Mouse (Mus musculus) testis, adult 2 months (tissue): ENCODE results near the gene Adra1d. TPM values are rescaled to one million over a fixed set of nuclear protein-coding genes. Genes with fewer than 3 reads are reported as not detected.

Experiments used
- H3K27ac ChIP-seq: fragments of 200-500 bp; 2 replicates; pipeline ENCODE4 v1.5.1; 2012; ENCODE audit warnings: low read depth, low read length; ENCODE audit not compliant: control insufficient read depth, insufficient read depth
- H3K27me3 ChIP-seq: fragments of 200-500 bp; 2 replicates; pipeline ENCODE4 v1.6.1; 2012; ENCODE audit warnings: mild to moderate bottlenecking, low read length, moderate library complexity; ENCODE audit not compliant: control insufficient read depth, insufficient read depth
- H3K36me3 ChIP-seq: fragments of 200-500 bp; 2 replicates; pipeline ENCODE4 v1.6.1; 2012; ENCODE audit warnings: mild to moderate bottlenecking, low read length; ENCODE audit not compliant: control insufficient read depth, insufficient read depth
- H3K4me1 ChIP-seq: fragments of 200-500 bp; 2 replicates; pipeline ENCODE4 v1.6.1; 2012; ENCODE audit warnings: low read length; ENCODE audit not compliant: control insufficient read depth, insufficient read depth
- H3K4me3 ChIP-seq: fragments of 200-500 bp; 2 replicates; pipeline ENCODE4 v1.5.1; 2012; ENCODE audit warnings: low read depth, mild to moderate bottlenecking, low read length, moderate library complexity, mixed read lengths; ENCODE audit not compliant: control insufficient read depth
- CTCF ChIP-seq: fragments of 200-500 bp; IDR thresholded peaks from 2 replicates; pipeline ENCODE4 v1.5.1; 2012; ENCODE audit warnings: low read depth, mild to moderate bottlenecking, inconsistent platforms, low read length, moderate library complexity; ENCODE audit not compliant: control insufficient read depth, insufficient read depth, insufficient replicate concordance
- POLR2A ChIP-seq: fragments of 200-500 bp; IDR thresholded peaks from 2 replicates; pipeline ENCODE4 v1.6.1; 2012; ENCODE audit warnings: low read depth, mild to moderate bottlenecking, inconsistent platforms, low read length, moderate library complexity; ENCODE audit not compliant: control insufficient read depth
- polyA plus RNA-seq: library from polyadenylated mRNA; depleted of rRNA; stranded (reverse); fragments of >200 nt; gene quantifications from 2 replicates; pipeline ENCODE4 v1.2.3, GENCODE M21; 2012

Gene Adra1d
- polyA plus RNA-seq, 1 experiment = 3.8 TPM

DNA sequence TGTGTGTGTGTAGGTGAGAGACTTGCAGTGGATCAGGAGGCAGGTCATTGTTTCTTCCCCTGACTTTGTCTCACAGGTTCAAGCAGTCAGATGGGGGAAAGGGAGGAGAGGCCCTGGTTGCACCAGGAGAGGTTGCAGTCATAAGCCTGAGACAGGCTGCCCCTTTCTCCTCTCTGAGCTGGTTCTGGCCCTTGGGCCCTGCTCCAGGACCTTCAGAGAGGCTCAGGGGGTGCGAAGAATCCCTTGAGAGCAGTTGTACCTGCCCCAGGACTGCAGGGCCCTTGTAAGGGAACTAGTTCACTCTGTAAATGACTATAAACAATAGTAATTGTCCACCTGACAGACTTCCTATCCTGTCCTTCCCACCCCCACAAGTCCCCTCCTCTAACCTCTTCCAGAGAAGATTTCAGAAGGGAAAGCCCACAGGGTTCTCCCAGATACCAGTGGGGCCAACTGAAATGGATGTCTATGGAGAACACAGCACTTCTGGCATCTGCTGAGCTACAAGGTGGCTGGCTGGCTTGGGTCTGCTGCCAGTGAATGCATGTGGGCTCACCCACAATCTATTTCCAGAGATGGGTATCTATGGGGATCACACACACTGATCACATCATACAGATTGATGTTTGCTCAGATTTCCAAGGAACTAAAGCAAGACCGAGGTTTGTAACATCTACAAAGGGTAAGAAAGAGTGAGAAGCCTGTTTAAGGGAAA lies 1.7 kb downstream of the Adra1d start:
- Histone ChIP-seq H3K27me3 (peaks cover 15% of the 10 kb centered on the region), H3K36me3 (no peaks in the 10 kb centered on the region), H3K4me1 (peaks cover 13% of the 10 kb centered on the region), H3K4me3 (peak overlapping the region; percentile 85), H3K27ac (no peak overlapping the region)
- TF ChIP-seq CTCF (no peak), POLR2A (no peak)

GRCm38 (mm10) chr2:131557896-131558295 lies 4.2 kb downstream of the Adra1d start:
- peaks cover 13% of the 10 kb centered on the region for H3K27me3 ChIP-seq
- H3K4me3 ChIP-seq = no peak overlapping the region
- H3K4me1 ChIP-seq = peaks cover 13% of the 10 kb centered on the region
- H3K36me3 ChIP-seq = no peaks in the 10 kb centered on the region
- no peak overlapping the region for H3K27ac ChIP-seq
- TF ChIP-seq POLR2A (no peak), CTCF (no peak)

- H3K27me3 ChIP-seq = no peaks in the 10 kb centered on the region
These were observed 9.2 kb downstream of the Adra1d start for GRCm38 (mm10) chr2:131552736-131553400.

DNA sequence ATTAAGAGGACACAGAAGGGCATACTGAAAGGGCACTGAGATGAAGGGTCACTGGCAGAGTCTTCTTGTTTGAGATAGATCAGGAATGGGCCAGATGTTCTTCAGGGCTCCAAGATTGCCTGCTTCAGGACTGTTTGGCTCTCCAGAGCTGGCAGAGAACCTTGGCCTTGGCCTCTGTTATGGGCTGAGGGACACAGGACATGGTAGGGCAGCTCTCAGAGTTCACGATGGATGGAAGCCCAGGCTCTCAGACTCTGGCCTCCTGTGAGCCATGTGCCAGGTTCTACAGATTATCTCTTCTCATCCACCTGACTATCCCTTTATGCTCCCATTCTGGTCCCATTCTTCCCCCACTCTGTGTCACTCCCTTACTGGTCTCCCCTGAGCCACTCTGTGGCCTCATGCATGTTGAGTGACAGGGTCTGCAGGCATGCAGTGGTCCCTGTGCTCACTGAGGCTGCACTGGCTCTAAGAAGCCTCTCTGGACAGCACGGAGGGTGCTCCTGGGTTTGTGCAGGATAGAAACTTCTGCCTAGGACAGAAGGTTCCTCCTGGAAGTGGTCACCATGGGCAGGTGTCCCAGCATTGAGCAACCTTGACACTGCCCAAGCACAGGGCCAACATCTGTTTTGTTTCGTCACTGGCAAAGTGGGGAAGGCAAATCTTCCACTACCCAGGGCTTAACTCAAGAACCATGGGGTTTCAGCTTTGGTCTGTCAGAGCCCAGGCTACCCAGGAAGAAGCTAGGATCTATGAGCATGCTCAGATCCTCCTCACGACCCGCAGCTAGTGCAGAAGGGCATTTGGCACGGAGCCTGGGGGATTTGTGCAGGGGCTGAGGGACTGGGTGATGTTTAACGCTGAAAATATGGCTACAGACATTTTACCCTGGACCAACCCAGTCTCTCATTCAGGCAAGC lies 10.1 kb downstream of the Adra1d start:
- Histone ChIP-seq H3K27ac (no peak overlapping the region), H3K4me1 (no peaks in the 10 kb centered on the region), H3K4me3 (no peak overlapping the region), H3K27me3 (no peaks in the 10 kb centered on the region), H3K36me3 (no peaks in the 10 kb centered on the region)
- TF ChIP-seq CTCF (no peak), POLR2A (no peak)

More at GRCm38 (mm10) chr2:131552736-131553400, 9.2 kb downstream of the Adra1d start:
- Histone ChIP-seq H3K36me3 (no peaks in the 10 kb centered on the region), H3K4me3 (no peak overlapping the region), H3K4me1 (no peaks in the 10 kb centered on the region), H3K27ac (no peak overlapping the region)
- TF ChIP-seq POLR2A (no peak), CTCF (no peak)

DNA sequence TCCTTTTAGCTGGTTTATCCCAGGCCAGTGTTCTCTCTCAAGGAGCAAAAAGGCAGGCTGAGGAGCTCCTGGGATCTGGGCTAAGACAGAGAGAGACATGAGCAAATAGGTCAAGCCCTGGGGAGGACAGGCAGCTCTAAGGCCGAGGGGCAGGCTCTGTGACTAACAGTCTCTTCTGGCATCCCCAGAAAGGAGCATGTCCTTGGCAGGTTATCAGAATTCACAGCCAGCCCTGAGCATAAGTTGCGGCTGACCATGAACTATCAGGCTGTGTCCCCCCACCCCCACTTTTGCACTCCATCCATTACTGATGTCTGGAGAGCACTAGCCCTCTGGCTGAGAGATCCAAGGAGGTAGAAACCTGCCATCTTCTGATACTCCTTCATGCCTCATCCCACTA lies 11.2 kb downstream of the Adra1d start:
- Histone ChIP-seq H3K4me3 (no peak overlapping the region), H3K27me3 (no peaks in the 10 kb centered on the region), H3K36me3 (no peaks in the 10 kb centered on the region), H3K4me1 (peaks cover 7% of the 10 kb centered on the region), H3K27ac (no peak overlapping the region)
- TF ChIP-seq POLR2A (no peak), CTCF (no peak)

DNA sequence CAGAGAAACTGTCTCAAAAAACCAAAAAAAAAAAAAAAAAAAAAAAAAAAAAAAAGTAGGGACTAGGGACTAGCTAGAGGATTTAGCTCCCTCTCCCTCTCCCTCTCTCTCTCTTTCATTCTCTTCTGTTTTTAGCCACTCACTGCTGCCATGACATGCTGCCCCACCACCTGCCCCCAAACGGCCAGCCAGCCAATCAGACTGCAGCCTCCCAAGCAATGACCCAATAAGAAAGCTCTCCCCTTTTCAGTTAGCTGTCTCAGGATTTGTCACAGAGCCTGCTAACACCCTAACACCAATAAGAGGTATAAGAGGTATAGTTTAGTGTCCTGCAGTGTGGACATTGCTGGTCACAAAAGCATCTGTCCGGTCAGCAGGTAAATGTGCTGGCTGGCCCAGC lies 11.6 kb downstream of the Adra1d start:
- H3K27ac ChIP-seq = no peak overlapping the region
- peaks cover 10% of the 10 kb centered on the region for H3K4me1 ChIP-seq
- no peak overlapping the region for H3K4me3 ChIP-seq
- H3K36me3 ChIP-seq = no peaks in the 10 kb centered on the region
- no peak for TF ChIP-seq CTCF
- TF ChIP-seq POLR2A = no peak
- H3K27me3 ChIP-seq = no peaks in the 10 kb centered on the region

DNA sequence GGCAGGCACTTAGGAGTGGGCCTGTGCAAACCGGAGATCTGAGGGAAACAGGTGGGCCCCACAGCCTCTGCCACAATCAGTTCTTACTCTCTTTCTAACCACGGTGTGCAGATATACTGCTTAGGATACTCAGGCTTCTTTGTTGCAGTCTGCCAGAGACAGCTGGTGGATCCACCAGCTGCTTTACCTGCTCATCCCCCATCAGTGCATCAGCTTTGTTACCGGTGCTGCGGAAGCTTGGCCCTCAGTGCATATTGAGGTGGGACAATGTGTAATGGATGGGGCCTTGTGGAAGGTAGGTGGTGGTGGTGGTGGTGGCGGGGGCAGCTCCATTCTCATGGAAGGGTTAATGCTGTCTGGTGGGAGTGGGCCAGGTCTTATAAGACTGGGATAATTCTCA lies 13.0 kb downstream of the Adra1d start:
- Histone ChIP-seq H3K27me3 (no peaks in the 10 kb centered on the region), H3K4me3 (no peak overlapping the region), H3K4me1 (peaks cover 10% of the 10 kb centered on the region), H3K36me3 (no peaks in the 10 kb centered on the region), H3K27ac (no peak overlapping the region)
- no peak for TF ChIP-seq CTCF
